Mouse (Mus musculus): Measurements from ENCODE around the gene Fkbp4.
A peak's percentile ranks its signal among the peaks of the same experiment; 100 is the strongest.

The Fkbp4 gene

DNA sequence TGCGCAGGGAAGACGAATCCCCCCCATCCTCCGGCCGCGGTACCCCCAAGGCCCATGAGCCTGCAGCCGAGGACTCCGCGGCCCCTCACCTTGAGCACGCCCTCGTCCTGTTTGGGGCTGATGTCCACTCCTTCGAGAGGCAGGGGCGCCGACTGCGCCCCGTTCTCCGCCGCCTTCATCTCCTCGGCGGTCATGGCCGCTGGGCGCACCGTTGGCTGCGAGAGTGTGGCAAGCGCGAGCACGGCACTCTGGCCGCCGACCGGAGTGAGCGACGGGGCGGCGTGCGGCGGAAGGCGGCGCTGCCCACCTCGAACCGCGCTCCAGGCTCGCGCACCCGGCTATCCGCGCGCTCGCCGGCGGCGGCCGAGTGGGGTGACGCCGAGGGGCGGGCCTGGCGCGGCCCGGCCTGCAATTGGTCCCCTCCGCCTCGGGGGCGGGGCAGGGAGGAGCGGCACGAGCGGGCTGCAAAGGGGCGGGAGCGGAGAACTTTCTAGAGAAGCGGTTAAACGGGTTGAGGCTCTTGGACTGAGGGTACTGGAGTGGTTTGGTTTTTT lies at the start of gene Fkbp4:
Gene Fkbp4, minus strand, starts transcription at position 361 of the 554 bp plus-strand sequence.
- DNase-seq (ENCODE audit: low read depth, low spot score), result peak; percentile 96

DNA sequence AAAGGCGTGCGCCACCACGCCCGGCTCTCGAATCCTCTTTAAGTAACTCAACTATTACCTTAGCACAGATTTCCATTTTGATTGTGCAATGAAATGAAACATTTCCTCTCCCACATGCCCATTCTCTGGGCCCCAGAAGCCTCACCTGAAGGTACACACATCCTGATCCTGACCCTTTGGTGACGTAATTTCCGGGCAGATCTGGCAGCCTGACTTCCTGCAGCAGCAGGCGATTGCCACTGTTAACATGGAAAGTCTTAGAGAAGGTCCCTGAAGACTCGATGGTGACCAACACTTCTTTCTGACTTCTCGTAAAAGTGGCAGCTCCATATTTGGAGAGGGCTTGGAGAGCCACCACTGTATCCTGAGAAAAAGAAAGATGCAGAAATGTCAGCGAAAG lies 49.3 kb upstream of the Fkbp4 start:
- peak; percentile 46 for DNase-seq (ENCODE audit: low read depth, low spot score)

DNA sequence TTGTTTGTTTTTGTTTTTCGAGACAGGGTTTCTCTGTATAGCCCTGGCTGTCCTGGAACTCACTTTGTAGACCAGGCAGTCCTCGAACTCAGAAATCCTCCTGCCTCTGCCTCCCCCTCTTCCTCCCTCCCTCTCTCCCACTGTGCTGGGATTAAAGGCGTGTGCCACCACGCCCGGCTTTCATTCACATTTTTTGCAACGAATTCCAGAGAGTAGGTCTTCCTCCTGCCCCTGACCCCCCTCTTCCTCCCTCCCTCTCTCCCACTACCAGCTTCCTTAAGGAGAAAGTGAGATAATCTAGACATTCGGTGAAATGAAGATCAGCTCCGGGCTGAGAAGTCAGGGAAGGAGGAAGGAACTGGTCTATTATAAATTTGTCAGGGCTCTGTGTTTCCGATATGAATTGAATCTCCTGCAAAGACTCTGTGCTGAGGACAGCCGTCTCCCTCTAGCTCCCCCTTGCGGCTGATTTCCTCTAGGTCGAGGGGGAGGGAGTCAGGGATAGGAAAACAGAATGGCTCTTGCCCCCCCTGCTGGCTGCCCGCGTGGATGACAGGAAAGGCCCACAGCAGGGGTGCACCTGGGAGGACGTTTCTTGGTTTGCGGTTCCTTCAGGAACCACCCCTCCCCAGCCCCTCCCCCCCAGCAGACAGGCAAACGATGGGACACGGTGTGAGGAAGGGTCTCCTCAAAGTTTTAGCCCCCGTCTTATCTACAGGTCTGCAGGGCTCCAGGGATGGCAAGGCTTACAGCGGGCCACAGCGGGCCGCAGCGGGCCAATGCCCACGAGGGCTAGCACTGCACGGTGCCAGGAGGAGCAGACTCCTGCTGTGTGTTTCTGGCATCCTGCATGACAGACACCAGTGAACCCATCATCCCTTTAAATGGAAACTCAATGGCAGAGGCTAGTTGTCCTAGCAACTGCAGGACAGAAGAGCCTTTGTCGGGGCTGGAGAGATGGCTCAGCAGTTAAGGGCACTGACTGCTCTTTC lies 41.3 kb upstream of the Fkbp4 start:
- DNase-seq (ENCODE audit: low read depth, low spot score), result peak; percentile 97

DNA sequence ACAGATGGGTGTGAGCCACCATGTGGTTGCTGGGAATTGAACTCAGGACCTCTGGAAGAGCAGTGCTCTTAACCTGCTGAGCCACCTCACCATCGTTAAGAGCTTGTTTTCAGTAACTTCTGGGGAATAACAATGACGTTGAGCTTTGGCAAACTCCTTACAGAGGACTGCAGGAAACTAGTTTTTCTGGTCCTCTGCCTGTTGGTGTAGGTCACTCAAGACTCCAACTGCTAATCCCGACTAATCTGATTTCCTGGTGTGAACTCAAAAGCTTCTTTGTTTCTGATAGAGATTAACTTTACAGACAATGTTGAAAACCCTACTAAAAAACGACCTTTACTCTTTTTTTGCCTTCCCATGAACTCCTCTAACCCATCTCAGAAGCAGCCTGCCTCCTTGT lies 39.0 kb upstream of the Fkbp4 start:
- no peak for DNase-seq (ENCODE audit: low read depth, low spot score)

DNA sequence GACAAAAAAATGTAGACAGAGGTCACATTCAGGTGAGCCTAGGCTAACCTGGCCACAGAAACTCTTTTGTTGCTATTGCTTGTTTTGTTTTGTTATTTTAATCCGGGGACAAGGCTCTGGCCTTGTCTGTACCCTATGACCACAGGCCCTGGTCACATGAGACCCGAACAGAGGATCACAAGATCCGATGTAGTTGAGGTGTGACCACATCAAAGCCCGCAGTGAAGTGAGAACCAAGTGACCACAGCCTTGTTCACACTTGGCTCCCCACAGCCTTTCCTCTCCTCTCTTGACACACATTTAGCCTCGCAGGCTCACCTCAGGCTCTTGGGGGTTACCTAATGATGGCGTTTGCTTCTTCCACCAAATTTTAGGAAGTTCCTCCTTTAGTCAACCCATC lies 35.6 kb upstream of the Fkbp4 start:
- DNase-seq (ENCODE audit: low read depth, low spot score), result peak; percentile 47

DNA sequence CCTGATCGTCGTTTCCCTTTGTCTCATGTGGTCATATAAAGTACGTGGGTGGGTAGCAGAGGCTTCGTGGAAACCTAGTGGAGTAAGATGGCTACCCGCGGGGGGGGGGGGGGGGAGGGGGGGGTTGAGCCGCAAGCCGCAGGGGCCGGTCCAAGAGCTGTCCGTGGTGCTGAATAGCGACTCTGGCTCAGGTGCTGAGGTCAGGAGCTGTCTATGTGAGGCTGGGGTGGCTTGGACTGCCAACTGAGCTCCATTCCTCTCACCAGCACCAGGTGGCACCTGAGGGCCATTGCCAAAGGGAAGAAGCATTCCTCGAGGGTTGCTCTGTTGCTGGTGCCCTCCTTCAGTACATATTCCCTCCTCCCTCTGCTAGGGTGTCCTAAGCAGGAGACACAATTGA lies 31.0 kb upstream of the Fkbp4 start:
- DNase-seq (ENCODE audit: low read depth, low spot score), result peak; percentile 64

DNA sequence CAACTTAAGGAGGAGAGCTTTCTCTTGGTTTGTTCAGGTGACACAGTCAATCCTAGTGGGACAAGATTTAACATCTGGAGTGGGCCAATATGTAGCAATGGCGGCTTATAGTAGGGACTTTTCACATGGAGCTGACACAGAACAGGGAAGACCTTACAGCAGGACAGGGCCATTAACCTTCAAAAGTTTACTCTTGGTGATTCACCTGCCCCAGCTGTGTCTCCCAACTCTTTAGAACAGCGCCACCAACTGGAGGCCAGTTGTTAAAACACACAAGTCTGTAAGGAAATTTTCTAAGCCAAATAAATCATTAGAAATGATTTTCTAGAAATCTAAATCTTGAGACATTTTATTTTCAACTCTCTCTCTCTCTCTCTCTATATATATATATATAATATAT lies 28.8 kb upstream of the Fkbp4 start:
- DNase-seq (ENCODE audit: low read depth, low spot score), result peak; percentile 90

DNA sequence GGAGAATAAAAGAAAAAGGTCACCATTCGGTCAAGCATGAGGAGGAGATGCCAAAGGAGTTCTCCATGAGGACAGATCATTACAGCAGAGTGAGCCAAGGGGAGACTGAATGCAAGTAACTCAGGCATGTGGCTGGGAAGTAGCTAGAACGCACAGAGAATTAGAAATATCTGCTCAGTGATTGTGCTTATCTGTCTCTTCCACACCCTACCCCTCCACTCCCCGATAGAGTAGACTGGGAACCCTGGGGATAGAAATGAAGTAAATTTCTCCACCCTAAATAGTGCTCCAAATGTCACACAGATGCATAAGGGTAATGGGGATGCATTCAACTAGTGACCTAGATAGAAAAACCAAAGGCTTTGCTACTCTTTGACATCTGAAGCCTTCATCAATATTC lies 28.1 kb upstream of the Fkbp4 start:
- no peak for DNase-seq (ENCODE audit: low read depth, low spot score)

DNA sequence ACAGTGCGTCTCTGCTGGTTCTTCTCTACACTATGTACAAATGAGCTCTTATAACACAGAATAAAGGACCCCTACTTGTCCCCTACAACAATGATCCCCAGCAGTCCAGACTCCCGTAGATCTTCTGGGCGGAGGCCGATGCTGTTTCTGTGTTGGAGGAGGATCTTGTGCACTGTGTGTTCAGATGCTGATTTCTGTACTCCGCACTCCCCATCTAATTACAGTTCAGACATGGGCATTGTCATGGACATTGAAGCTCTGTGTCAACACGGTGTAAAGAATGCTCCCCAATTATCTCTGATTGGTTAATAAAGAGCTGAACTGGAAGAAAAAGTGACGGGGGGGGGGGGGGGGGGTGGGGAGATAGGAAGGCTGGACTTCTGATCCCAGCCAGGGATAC lies 27.6 kb upstream of the Fkbp4 start:
- peak; percentile 93 for DNase-seq (ENCODE audit: low read depth, low spot score)

DNA sequence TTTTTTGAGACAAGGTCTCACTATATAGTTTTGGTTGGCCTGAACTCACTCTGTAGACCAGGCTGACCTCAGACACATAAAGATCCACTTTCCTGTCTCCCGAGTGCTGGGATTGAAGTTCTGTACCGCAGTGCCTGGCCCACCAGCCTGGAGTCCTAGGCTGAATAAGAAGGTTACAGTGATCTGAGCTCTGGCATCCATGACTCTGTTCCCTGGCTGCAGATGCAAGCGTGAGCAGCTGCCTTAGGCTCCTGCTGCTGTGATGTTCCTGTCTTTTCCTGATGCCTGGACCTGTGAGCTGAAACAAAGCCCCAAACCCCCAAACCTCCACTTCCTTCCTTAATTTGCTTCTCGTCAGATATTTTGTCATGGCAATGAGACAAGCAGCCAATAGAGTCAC lies 26.5 kb upstream of the Fkbp4 start:
- DNase-seq (ENCODE audit: low read depth, low spot score), result no peak

DNA sequence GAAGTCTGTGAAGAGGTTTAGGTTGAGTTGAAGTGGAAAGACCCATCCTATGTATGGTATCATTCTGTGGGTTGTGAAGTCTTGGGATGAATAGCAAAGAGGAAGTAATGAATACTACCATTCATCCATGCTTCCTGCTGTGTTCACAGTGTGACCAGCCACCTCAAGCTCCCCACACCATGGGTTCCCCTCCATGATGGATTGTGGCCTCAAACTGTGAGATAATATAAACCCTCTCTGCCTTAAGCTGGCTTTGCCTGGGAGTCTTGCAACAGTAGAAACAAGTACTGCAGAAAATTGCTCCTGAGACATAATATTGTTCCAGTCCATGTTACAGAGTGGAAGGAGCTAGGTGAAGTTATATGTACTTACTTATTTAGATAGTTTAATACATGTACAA lies 23.1 kb upstream of the Fkbp4 start:
- no peak for DNase-seq (ENCODE audit: low read depth, low spot score)

DNA sequence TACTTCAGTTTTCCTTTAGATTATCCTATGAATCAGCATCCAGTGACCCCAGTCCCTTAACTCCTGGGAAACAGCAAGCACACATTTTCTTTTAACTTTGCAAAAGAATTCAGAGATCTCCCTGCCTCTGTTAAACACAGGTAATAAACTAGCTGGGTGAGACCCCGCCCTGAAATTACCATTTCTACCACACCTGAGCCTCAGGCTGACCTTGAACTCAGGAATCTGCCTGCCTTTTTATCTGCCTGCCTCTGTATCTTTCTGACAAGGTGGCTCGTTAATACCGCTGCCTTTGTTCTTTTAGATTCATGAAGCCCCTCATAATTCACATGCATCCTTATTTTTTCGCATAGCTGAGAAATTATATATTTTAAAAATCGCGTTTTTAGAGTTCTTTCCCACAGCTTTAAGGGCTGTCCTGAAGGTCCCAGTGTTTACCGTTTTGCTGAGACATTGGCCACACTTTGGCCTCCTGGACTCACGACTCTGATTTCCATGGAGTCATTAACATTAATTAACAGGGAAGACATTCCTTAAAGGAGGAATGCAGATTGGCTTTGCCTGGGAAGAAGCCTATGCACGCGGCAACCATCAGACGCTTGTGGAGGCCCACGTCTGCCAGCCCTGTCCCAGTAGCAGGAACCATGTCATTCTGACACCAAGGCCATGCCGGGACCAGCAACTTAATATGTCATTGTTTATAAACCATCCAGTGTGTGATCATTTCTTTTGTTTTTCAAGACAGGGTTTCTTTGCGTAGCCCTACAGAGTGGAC lies 22.4 kb upstream of the Fkbp4 start:
- DNase-seq (ENCODE audit: low read depth, low spot score), result peak; percentile 91

DNA sequence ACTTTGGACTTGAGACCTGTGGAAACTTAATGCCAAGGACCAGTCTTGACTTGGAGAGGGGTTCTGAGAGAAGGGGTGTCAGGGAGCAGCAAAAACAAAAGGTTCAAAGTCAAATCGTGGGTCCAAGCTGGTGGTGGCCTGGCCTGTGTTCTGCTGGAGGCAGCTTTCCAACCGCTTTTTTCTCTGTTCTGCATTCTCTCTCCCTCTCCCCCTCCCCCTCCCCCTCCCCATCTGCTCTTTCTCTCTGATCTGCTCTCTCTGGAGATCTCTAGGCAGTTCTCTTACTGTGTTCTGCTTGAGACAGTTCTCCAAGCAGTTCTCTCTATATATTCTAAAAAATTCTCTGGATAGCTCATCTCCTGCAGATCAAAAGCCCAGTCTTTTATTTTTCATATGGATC lies 21.8 kb upstream of the Fkbp4 start:
- peak; percentile 75 for DNase-seq (ENCODE audit: low read depth, low spot score)

DNA sequence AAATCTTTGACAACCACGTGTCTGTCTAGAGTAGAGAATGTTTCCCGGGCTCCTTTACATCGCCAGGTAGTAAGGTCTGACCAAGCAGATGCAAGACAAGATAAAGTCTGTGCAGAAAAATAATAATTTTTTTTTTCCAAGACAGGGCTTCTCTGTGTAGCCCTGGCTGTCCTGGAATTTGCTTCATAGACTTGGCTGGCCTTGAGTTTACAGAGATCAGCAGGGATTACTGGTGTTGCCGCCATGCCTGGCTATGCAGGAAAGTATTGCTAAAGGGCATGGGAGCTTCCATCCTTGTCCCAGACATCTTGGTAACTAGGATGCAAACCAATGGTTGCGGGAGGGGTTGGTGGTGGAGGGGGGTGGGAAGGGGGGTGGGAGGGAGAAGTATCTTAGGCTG lies 18.7 kb upstream of the Fkbp4 start:
- no peak for DNase-seq (ENCODE audit: low read depth, low spot score)

DNA sequence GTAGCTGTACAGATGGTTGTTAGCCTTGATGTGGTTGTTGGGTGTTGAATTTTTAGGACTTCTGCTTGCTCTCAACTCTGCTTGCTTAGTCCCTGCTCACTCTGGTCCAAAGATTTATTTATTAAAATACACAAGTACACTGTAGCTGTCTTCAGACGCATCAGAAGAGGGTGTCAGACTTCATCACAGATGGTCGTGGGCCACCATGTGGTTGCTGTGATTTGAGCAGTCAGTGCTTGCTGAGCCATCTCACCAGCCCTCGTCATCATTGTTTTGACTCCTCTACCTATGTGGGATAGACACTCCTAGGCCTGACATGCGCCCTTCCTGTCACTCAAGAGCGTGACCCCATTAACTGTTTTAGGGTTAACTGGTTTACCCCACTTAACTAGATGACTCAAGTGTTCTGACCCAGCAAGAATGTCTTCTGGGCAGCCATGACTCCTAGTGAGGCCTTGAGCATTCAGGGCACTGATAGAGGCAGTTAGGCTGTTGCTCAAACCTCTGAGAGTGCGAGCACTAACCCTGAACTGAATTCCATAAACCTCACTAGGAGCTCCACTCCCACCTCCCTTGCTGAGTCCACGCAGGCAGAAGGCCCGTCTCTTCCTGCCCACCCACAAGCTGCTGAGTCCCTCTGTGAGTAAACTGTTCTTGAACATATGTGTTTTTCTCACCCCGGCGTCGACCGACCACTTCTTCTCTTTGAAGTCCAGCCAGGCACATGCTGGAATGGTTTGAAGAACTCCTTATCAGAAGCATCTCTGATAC lies 17.5 kb upstream of the Fkbp4 start:
- DNase-seq (ENCODE audit: low read depth, low spot score), result no peak

DNA sequence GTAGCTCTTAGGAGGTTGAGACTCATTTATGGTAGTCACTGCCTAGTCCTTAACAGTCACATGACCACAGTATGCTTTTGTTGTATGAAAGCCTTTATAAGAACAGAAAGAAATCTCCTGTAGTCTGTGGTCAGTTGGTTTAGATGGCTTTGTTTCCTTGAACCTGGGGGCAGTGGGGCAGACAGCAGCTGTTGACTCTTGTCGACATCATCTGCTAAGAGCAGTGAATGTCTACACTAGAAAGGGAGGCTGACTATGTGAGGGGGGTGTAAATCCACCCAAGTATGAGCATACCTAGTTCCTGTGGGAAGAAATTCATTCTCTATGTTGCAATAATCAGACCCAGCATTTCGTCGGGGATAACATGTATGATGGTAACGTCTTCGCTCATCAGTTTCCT lies 8.6 kb upstream of the Fkbp4 start:
- no peak for DNase-seq (ENCODE audit: low read depth, low spot score)

DNA sequence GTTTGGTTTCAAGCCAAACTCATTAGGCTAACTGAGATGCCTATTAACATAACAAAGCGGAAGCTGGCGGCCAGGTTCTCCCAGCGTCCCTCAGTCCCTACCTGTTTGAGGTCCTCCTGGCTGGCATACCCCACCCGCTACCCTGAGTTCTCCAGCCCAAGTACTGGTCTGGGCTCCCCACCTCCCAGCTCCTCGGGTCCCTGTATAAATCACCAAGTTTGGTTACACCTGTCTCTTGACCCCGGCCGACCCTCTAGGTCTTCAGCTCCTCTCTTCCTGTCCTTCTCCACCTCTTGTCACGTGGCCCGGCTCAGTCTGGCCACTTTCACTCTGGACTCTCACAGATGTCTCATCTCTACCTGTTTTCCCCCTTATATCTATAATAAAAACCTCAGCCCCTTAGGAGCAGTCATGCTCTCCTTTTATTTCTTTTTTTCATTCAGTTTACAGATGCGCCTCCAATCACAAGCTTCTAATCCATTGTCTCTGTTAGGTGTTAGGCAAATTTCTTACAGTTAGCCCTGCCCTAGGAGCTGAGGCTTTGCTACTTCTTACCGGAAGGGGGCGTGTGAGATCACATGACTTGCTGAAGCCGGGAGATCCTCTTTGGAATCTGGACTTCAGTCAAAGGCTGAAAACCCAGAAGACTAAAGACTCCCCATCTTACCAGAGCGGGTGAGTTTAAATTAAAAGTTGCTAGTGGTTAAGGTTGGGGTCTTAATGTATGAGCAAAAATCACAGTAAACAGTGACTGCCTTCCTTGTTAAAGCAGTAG lies 7.5 kb upstream of the Fkbp4 start:
- DNase-seq (ENCODE audit: low read depth, low spot score), result peak; percentile 94

DNA sequence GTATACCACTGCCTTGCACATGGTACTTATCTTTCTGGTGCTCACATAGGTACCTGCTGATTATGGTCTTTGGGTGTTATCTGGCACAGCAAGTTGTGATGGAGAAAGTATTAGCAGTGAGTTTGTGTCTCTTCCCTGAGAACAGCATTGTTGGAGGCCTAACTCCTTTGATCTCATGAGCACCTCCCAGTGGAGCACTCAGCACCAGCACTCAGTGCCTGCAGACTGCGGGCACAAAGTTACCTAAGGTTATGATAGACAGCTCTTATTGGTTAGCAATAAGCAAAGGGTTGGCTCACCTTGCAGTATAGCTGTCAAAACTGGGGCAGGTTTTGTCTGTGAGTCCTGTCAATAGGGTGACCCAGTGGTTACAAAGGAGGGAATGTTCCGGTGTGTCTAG lies 1.8 kb upstream of the Fkbp4 start:
- peak; percentile 63 for DNase-seq (ENCODE audit: low read depth, low spot score)

DNA sequence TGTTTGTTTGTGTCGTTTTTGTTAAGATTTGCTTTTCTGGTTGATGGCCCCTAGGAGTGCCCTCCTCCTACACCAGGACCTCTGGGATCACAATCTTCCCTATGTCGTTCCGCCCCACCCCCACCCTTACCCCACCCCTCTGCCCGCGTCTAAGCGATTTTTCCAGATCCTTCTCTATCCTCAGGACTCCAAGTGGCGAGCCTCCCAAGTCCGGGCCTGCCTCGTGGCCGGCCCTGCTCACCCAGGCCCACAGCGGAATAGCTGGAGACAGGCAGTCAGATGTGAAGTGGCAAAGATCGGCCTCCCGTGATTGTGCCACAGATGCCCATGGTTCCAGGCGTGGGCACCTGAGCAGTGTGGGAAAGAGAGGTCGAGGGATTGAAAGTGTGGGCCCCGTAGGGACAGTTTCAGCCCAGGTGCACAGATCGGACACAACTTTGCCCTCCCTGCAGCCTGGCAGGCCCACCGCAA lies 429 bp upstream of the Fkbp4 start:
- no peak for DNase-seq (ENCODE audit: low read depth, low spot score)

DNA sequence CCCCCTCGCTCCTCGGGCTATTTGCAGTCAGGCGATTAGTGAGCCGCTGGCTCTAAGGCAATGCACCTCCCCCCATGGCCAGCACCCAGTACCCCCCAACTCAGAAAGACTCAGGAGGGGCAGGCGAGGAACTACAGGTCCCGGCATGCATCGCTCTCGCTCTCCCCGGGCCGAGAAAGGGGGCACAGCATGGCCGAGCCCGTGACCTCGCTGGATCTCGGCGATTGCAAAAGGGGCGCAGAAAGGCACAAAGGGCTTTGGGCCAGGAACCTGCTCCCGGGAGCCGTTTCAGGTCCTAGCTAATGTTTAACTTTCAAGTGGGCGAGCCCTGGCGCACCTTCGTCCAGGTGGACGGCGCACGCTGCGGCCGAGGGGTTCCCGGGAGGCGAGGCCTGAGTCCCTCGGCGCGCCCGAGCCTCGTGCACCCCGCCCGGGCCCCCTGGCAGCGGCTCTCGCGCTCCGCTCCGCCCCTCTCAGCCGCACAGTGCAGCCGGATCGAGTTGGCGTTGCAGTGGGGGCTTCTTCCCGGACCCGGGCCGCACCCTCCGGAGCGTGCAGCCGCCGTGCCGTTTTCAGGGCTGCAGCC lies 653 bp downstream of the Fkbp4 start:
- peak; percentile 58 for DNase-seq (ENCODE audit: low read depth, low spot score)

Measured in ZHBTc4 (cell line).